Mouse (Mus musculus): ENCODE data around the gene Cxcl10. TPM values are rescaled to one million over a fixed set of nuclear protein-coding genes. Genes with fewer than 3 reads are reported as not detected.

The Cxcl10 gene
- 1.2 and 4.0 TPM in 2 replicates for polyA plus RNA-seq (2011; ENCODE audit: insufficient read depth, insufficient read length, low replicate concordance, missing spikeins)

- peak within 1 kb of the TSS; percentile 44 for H3K4me3 ChIP-seq (replicated peaks; ENCODE audit: control insufficient read depth, low read depth, low read length)
- H3K4me1 ChIP-seq (ENCODE audit: control insufficient read depth, insufficient read depth, low read length), result peaks cover 10% of the 10 kb centered on the region
- TF ChIP-seq CTCF (IDR thresholded peaks at IDR 0.05; ENCODE audit: control insufficient read depth, insufficient read depth, low read length) (no peak), POLR2A (IDR thresholded peaks at IDR 0.05; ENCODE audit: borderline replicate concordance, control insufficient read depth, low read depth, low read length) (no peak)
- H3K27ac ChIP-seq (ENCODE audit: control insufficient read depth, insufficient read depth, low read depth, low read length, poor library complexity), result no peak within 1 kb of the TSS
- 9% methylated on average over 14 of the region's 14 CpGs for WGBS
Measured at GRCm38 (mm10) chr5:92348794-92349413, at the start of gene Cxcl10. Gene Cxcl10, minus strand, starts transcription at chr5:92348889.

DNA sequence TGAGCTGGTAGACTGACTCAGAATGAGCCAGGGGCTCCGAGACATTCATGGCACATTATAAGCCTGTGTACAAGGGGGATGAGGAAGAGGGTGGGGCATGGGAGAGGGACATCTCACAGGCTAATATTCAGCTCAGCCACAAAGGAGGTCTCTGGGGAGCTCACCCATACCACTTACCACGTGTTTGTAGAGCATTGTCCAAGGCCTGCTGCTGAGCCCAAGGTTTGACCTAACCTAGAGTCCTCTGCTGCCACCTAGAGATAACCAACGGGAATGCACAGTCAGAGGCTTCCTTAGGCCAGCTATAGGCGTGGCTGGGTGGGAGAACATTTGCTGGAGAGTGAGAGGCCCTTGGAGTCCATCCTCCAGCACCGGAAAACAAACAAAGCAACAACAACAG, 49.5 kb upstream of the Cxcl10 start:
- Histone ChIP-seq H3K27ac (ENCODE audit: control insufficient read depth, insufficient read depth, low read depth, low read length, poor library complexity) (no peak overlapping the region), H3K4me3 (replicated peaks; ENCODE audit: control insufficient read depth, low read depth, low read length) (no peak overlapping the region), H3K4me1 (ENCODE audit: control insufficient read depth, insufficient read depth, low read length) (no peaks in the 10 kb centered on the region; the same call in 1 of the 2 replicates)
- TF ChIP-seq POLR2A (IDR thresholded peaks at IDR 0.05; ENCODE audit: borderline replicate concordance, control insufficient read depth, low read depth, low read length), result no peak
- TF ChIP-seq CTCF (IDR thresholded peaks at IDR 0.05; ENCODE audit: control insufficient read depth, insufficient read depth, low read length), result peak; percentile 87
- WGBS, result 22% methylated on average over 5 of the region's 5 CpGs

- WGBS, result 73% methylated on average over 6 of the region's 6 CpGs
- H3K4me3 ChIP-seq (replicated peaks; ENCODE audit: control insufficient read depth, low read depth, low read length), result no peak overlapping the region
- no peak overlapping the region for H3K27ac ChIP-seq (ENCODE audit: control insufficient read depth, insufficient read depth, low read depth, low read length, poor library complexity)
- H3K4me1 ChIP-seq (ENCODE audit: control insufficient read depth, insufficient read depth, low read length), result no peaks in the 10 kb centered on the region; the same call in 1 of the 2 replicates
- TF ChIP-seq CTCF (IDR thresholded peaks at IDR 0.05; ENCODE audit: control insufficient read depth, insufficient read depth, low read length) (no peak), POLR2A (IDR thresholded peaks at IDR 0.05; ENCODE audit: borderline replicate concordance, control insufficient read depth, low read depth, low read length) (no peak)
Measured at GRCm38 (mm10) chr5:92396476-92396875, 47.8 kb upstream of the Cxcl10 start.

DNA sequence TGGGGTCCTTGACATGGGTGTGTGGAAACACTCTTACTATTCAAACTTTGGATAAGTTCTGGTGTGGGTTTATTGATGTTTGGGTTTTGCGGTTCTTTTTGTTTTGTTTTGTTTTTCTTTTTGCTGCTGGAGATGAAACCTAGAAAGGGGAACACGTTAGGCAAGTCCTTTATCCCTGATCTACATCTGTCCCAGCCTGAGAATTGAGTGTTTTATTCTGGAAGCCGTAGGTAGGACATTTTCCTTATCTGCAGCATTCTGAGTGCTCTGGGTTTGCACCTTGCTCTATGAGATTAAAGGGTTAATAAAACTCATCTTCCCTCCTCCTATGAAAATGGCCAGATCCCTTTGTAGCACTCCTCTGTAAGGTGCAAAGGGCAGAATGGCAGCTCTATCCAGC, 47.1 kb upstream of the Cxcl10 start:
- TF ChIP-seq POLR2A (IDR thresholded peaks at IDR 0.05; ENCODE audit: borderline replicate concordance, control insufficient read depth, low read depth, low read length) (no peak), CTCF (IDR thresholded peaks at IDR 0.05; ENCODE audit: control insufficient read depth, insufficient read depth, low read length) (no peak)
- no peak overlapping the region for H3K4me3 ChIP-seq (replicated peaks; ENCODE audit: control insufficient read depth, low read depth, low read length)
- 59% methylated on average over 3 of the region's 3 CpGs for WGBS
- H3K4me1 ChIP-seq (ENCODE audit: control insufficient read depth, insufficient read depth, low read length), result no peaks in the 10 kb centered on the region; the same call in 1 of the 2 replicates
- no peak overlapping the region for H3K27ac ChIP-seq (ENCODE audit: control insufficient read depth, insufficient read depth, low read depth, low read length, poor library complexity)

DNA sequence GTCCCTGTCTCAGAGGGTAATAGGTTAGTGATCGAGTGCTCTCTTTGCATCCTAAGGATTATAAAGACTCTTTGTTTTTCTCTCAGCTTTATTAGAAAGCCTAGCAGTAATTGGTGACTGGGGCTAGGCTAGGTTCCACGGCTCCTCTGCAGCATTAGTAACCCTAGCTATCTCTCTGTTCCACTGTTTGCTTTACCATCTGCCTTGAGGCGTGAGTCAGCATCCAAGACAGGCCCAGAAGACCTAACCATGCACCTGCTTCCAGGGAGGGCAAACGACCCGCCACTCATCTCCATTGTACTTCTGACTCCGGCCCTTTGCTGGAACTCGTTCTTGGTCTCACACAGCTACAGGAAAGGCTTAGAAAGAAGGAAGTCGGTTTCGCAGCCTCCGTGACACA, 45.2 kb upstream of the Cxcl10 start:
- no peaks in the 10 kb centered on the region; the same call in 1 of the 2 replicates for H3K4me1 ChIP-seq (ENCODE audit: control insufficient read depth, insufficient read depth, low read length)
- TF ChIP-seq POLR2A (IDR thresholded peaks at IDR 0.05; ENCODE audit: borderline replicate concordance, control insufficient read depth, low read depth, low read length) (no peak), CTCF (IDR thresholded peaks at IDR 0.05; ENCODE audit: control insufficient read depth, insufficient read depth, low read length) (no peak)
- 12% methylated on average over 10 of the region's 10 CpGs for WGBS

GRCm38 (mm10) chr5:92392542-92392941, 43.9 kb upstream of the Cxcl10 start:
- H3K27ac ChIP-seq (ENCODE audit: control insufficient read depth, insufficient read depth, low read depth, low read length, poor library complexity), result no peak overlapping the region

More for the DNA sequence above, 45.2 kb upstream of the Cxcl10 start:
- H3K27ac ChIP-seq (ENCODE audit: control insufficient read depth, insufficient read depth, low read depth, low read length, poor library complexity), result no peak overlapping the region
- no peak overlapping the region for H3K4me3 ChIP-seq (replicated peaks; ENCODE audit: control insufficient read depth, low read depth, low read length)

DNA sequence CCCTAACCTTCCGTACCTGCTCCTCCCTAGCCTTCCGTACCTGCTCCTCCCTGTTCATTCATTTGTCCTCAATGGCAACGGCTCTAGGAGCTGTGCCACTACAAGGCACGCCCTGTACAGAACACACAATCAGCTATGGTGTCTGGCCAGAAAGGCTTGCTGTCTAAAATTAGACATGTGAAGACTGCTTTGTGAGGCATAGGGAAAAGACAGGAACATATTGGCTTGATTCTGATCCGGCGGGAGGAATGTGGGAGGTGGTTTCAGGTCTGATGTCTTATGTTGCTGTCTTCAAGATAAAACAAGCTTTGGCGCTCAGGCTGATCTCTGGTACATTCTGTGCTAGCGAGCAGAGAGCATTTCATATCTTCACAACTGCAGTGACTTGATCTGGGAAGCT, 41.9 kb upstream of the Cxcl10 start:
- H3K27ac ChIP-seq (ENCODE audit: control insufficient read depth, insufficient read depth, low read depth, low read length, poor library complexity), result no peak overlapping the region
- H3K4me3 ChIP-seq (replicated peaks; ENCODE audit: control insufficient read depth, low read depth, low read length), result no peak overlapping the region
- H3K4me1 ChIP-seq (ENCODE audit: control insufficient read depth, insufficient read depth, low read length), result no peaks in the 10 kb centered on the region; the same call in 1 of the 2 replicates
- TF ChIP-seq POLR2A (IDR thresholded peaks at IDR 0.05; ENCODE audit: borderline replicate concordance, control insufficient read depth, low read depth, low read length), result no peak
- no peak for TF ChIP-seq CTCF (IDR thresholded peaks at IDR 0.05; ENCODE audit: control insufficient read depth, insufficient read depth, low read length)
- WGBS, result 75% methylated on average over 8 of the region's 8 CpGs

More at GRCm38 (mm10) chr5:92392542-92392941, 43.9 kb upstream of the Cxcl10 start:
- no peak for TF ChIP-seq CTCF (IDR thresholded peaks at IDR 0.05; ENCODE audit: control insufficient read depth, insufficient read depth, low read length)
- no peak for TF ChIP-seq POLR2A (IDR thresholded peaks at IDR 0.05; ENCODE audit: borderline replicate concordance, control insufficient read depth, low read depth, low read length)
- no peaks in the 10 kb centered on the region; the same call in 1 of the 2 replicates for H3K4me1 ChIP-seq (ENCODE audit: control insufficient read depth, insufficient read depth, low read length)
- peak overlapping the region; percentile 34 for H3K4me3 ChIP-seq (replicated peaks; ENCODE audit: control insufficient read depth, low read depth, low read length)
- WGBS, result 42% methylated on average over 18 of the region's 18 CpGs

DNA sequence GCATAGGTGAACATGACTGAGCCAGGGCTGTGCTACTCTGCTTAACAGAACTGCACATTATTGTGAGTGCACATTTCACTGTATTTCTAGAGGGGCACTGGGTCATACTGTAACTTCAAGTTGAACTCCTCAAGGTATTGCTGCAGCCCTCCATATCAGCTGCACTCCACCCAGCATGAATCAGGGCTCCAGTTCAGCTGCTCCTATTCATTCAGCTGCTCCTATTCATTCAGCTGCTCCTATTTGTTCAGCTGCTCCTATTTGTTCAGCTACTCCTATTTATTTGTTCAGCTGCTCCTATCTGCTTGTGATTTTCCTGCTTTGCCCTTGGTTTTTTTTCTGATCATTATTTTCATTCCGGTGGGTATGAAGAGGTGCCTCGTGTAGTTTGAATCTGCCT, 41.3 kb upstream of the Cxcl10 start:
- 69% methylated on average over 2 of the region's 2 CpGs for WGBS
- TF ChIP-seq POLR2A (IDR thresholded peaks at IDR 0.05; ENCODE audit: borderline replicate concordance, control insufficient read depth, low read depth, low read length) (no peak), CTCF (IDR thresholded peaks at IDR 0.05; ENCODE audit: control insufficient read depth, insufficient read depth, low read length) (no peak)

More for the DNA sequence above, 41.3 kb upstream of the Cxcl10 start:
- Histone ChIP-seq H3K4me3 (replicated peaks; ENCODE audit: control insufficient read depth, low read depth, low read length) (no peak overlapping the region), H3K4me1 (ENCODE audit: control insufficient read depth, insufficient read depth, low read length) (no peaks in the 10 kb centered on the region; the same call in 1 of the 2 replicates), H3K27ac (ENCODE audit: control insufficient read depth, insufficient read depth, low read depth, low read length, poor library complexity) (no peak overlapping the region)
